Mouse (Mus musculus): Measurements from ENCODE around the gene Zbtb46.

GRCm38 (mm10) chr2:181378701-181379100, 80.5 kb downstream of the Zbtb46 start:
- TF ChIP-seq CTCF (IDR thresholded peaks at IDR 0.05; ENCODE audit: borderline replicate concordance, extremely low read depth, insufficient read depth, insufficient read length) = no peak
- no peak for TF ChIP-seq POLR2A (IDR thresholded peaks at IDR 0.05; ENCODE audit: borderline replicate concordance, extremely low read depth, insufficient read depth, insufficient read length, poor library complexity, severe bottlenecking)
